Mouse (Mus musculus) urinary bladder, postnatal 36 days (tissue): ENCODE data around the gene Il27ra.
A peak's percentile ranks its signal among the peaks of the same experiment; 100 is the strongest.
"Not testable (repeated sequence)": the region's sequence is repeated elsewhere in the genome, so short reads cannot be mapped to it uniquely, and the experiment has no call there.

Experiments used
- DNase-seq, 2 experiments: peaks; one replicate each; pipeline ENCODE4 v3.0.0; 2022; ENCODE audit warnings: low spot score in 2 of 2, mixed read lengths in 1 of 2

The Il27ra gene

DNA sequence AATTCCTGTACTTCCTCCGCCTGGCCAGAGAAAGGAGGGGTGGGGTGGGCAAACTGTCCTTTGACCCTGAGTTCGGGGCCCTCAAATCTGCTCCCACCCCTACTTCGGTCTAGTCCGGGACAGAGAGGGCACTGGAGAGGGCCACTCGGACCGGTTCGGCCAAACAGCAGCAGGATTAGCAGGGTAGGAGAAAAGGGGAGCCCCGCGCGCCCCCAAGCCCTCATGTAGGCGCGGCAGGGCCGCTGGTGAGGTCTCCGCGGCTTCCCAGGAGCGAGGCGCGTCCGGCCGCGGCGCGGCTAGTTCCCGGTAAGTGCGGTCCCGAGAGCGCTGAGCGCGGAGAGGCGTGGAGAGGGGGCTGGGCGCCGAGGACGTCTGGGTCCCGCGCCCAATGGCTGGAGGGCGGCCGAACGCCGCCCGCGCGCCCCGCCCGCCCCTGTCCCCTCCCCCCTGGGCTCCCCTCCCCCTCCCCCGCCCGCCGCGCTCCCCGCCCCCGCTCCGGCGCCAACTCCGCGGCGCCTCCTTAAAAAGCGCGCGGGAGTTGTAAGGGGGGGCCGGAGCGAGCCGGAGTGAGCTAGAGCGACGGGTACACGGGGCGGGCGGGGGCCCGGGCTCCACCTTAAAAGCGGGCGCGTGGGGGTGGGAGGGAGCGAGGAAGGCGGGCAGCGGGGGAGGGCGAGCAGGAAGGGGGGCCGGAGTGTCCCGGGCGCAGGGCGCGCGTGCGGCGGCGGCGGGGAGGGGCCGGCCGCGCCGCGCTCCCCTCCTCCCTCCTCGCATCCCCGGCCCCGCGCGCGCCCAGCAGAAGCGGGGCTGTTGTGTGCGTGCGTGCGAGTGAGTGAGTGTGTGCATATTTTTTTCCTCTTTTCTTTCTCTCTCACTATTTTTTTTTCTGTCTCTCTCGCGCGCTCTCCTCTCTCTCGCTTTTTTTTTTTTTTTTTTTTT is 45.6 kb downstream of the Il27ra start:
- DNase-seq, result peak; percentile 84 to 87

DNA sequence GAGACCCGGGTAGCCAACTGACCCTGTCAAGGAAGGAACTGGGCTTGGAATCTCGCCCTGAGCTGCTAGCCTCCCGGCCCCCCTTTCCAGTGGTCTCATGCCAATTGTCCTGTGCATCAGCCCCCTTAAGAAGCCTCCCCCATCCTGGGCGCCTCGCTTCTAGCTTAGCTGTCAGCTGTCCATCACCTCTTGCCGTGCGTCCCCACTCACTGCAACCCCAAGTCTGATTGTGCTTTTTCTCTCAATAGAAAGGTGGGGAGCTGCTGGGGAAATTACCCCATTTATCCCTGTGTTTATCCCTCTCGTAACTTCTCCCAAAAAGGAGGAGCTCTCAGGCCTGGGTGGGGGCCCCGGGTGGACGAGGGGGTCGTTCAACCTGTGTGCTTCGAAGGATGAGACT is 46.4 kb downstream of the Il27ra start:
- DNase-seq, result no peak

DNA sequence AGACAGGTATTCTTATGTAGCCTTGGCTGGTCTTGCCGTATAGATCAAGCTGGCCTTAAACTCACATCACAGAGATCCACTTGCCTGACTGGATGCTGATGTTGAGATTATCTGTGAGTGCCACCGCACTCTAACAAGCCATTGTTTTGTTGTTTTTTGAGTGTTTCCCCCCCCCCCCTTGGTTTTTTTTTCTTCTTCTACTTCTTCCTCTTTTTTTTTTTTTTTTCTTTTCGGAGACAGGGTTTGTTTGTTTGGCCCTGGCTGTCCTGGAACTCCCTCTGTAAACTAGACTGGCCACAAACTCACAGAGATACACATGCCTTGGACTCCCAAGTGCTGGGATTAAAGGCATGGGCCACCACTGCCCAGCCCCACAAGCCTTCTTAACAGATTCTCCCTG is 48.4 kb downstream of the Il27ra start:
- no peak for DNase-seq

DNA sequence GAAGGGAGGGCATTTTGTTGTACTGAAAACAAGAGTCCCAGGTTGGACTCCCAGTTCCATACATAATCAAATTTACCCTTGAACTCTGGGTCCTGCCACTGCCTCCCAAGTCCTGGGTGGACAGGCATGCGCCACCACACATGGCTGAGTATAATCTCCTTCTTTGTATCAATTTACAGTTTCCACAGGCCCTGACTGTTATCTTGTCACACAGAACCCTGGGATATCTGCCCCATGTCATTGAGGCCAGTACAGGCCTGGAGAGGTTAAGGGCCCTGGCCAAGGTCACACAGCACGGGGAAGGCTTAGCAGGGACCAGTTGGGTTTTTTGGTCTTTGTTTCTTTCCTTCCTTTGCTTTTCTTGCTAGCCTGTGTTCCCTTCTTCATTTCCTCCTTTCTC is 49.9 kb downstream of the Il27ra start:
- no peak for DNase-seq

DNA sequence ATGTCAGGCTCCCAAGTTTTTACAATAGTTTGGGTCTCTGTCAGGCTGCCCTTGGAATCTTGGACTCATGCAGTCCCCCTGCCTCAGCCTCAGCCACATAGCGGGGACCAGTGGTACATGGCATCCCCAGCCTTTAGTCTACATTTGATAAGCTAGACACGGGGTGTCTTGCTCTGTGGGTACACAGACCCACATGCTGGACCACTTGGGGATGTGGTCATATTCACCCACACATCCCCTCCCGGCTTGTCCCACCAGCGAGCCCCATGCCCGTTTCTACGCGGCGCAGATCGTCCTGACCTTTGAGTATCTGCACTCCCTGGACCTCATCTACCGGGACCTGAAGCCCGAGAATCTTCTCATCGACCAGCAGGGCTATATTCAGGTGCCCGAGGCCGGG is 52.2 kb downstream of the Il27ra start:
- no peak for DNase-seq

DNA sequence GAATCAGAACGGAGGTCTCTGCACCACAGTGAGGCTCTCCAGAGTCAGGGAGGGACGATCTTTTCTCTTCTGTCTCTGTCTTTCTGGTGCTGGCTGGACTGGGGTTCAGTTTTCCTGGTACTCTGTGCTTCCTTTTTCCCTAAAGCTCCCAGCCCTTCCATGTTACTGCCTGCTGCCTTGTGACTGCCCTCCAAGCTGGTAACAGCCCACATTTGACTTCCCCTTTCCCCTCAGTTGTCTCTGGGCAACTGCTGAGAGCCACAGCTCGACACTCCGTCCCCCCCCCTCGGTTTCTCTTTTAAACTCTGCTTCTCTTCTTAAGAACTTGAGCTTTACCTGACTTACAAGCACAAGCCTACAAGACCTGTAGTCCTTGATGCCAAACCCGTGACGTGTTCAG is 53.1 kb downstream of the Il27ra start:
- no peak for DNase-seq

DNA sequence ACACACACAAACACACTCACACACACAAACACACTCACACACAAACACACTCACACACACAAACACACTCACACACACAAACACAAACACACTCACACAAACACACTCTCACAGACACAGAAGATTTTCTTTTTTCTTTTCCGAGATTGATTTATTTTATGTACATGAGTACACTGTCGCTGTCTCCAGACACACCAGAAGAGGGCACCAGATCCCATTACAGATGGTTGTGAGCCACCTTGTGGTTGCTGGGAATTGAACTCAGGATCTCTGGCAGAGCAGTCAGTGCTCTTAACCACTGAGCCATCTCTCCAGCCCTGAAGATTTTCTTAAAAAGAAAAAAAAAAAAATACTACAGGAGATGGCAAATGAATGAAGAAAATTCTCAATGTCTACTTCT is 59.2 kb downstream of the Il27ra start:
- not testable (repeated sequence) for DNase-seq

DNA sequence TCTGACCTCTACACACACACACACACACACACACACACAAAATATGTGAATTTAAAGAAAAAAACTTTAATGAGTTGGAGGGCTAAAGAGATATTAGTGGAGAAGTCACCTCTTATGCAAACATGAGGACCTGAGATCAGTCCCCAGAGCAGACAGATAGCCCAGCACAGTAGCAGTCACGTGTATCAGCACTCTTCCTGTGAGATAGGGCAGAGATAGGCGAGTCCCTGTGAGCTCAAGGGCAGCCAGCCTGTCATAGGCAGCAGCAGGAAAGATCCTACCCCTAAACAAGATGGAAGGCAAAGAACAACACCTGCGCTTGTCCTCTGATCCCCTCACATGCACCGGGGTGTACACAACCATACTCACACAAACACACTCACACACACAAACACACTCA is 59.9 kb downstream of the Il27ra start:
- DNase-seq, result no peak

DNA sequence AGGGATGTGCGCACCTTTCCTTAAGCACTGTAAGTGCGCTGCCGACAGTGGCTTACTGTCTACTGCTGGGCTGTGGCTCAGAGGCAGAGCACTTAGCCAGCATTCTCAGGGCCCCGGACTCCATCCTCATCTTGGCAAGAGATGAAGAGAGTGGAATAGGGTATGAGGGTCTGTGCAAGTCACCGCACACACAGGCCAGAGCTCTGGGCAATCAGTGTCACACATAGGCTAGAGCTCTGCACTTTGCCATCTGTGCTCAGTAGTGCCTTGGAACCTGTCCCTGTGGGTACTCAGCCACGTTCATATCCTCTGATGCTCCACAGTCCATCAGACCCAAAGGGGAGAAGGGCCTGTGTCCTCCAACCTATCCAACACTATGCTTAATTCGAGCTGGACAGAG is 60.9 kb downstream of the Il27ra start:
- no peak for DNase-seq

DNA sequence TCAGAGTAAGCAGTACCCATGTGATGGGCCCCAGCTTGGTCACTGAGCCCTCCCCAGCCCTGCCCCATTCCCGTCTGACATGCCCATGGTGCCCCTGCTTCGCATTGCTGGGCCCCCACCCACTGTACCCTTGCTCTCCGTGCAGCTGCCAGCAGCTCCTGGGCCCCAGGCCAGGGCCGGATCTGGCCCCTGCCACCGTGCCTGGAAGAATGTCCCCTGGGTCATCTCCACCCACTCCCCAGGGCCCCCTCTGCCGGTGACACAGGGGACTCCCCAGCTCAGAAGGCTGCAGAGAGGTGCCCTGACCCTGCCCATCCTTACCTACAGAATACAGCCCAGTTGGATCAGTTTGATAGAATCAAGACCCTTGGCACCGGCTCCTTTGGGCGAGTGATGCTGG is 61.5 kb downstream of the Il27ra start:
- DNase-seq, result no peak
